Mouse (Mus musculus): Measurements from ENCODE around the gene Smim24. TPM values are rescaled to one million over a fixed set of nuclear protein-coding genes. Genes with fewer than 3 reads are reported as not detected.
A peak's percentile ranks its signal among the peaks of the same experiment; 100 is the strongest.

The Smim24 gene
- polyA plus RNA-seq, 1 experiment from 2014 or later = 125 TPM

- 14% methylated on average over 18 of the region's 18 CpGs for WGBS
- DNase-seq (ENCODE audit: low spot score) = peak; percentile 87
- H3K27me3 ChIP-seq (replicated peaks; ENCODE audit: control insufficient read depth, insufficient read depth, low read length) = no peaks in the 10 kb centered on the region
- H3K36me3 ChIP-seq (ENCODE audit: control insufficient read depth, insufficient read depth, low read length) = peaks cover 44% of the 10 kb centered on the region
- H3K4me3 ChIP-seq (ENCODE audit: low read depth, low read length) = no peak overlapping the region
- no peaks in the 10 kb centered on the region for H3K9me3 ChIP-seq (ENCODE audit: control insufficient read depth, low read length)
- H3K4me2 ChIP-seq (ENCODE audit: low read length) = peak overlapping the region; percentile 35
- H3K9ac ChIP-seq (ENCODE audit: low read length) = no peak overlapping the region; the same call in 1 of the 2 replicates
- peak overlapping the region; percentile 86 for H3K27ac ChIP-seq (ENCODE audit: low read depth)
- ATAC-seq (replicated peaks; ENCODE audit: low FRiP score, low TSS enrichment, low read depth) = peak; percentile 72
- peaks cover 15% of the 10 kb centered on the region for H3K4me1 ChIP-seq (replicated peaks; ENCODE audit: control insufficient read depth, insufficient read depth, low read length)
Measured at GRCm38 (mm10) chr10:81401521-81402226, 8.8 kb downstream of the Smim24 start.

DNA sequence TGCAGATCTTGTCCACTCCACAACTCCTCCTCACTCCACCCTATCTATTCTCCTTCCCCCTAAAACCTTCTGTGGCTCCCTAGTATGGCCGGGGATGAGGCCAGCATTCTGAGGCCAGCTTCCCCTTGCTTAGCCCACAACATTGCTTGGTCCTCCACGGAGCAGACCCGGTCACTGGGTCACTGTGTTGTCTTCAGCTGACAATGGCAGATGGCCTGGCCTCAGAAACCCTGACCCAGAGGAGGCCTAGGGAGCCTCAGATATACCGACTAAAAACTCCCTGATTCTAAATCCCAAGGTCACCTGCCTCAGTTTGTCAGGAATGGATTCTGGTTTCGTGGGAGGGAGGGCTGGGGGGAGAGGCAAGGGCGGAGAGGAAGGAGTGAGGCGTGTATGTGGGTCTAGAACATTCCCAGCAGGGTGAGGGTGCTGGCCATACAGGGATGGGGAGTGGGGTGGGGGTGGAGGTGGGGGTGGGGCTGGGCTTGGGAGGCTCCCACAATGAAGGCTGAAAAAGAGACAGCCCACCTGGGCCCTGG, 9.4 kb downstream of the Smim24 start:
- Histone ChIP-seq H3K36me3 (ENCODE audit: control insufficient read depth, insufficient read depth, low read length) (peaks cover 48% of the 10 kb centered on the region), H3K27ac (ENCODE audit: low read depth) (peak overlapping the region; percentile 86), H3K4me1 (replicated peaks; ENCODE audit: control insufficient read depth, insufficient read depth, low read length) (peaks cover 22% of the 10 kb centered on the region), H3K4me3 (ENCODE audit: low read depth, low read length) (no peak overlapping the region), H3K9me3 (ENCODE audit: control insufficient read depth, low read length) (no peaks in the 10 kb centered on the region), H3K9ac (ENCODE audit: low read length) (no peak overlapping the region), H3K27me3 (replicated peaks; ENCODE audit: control insufficient read depth, insufficient read depth, low read length) (no peaks in the 10 kb centered on the region), H3K4me2 (ENCODE audit: low read length) (peak overlapping the region; percentile 35)
- ATAC-seq (replicated peaks; ENCODE audit: low FRiP score, low TSS enrichment, low read depth) (no peak), DNase-seq (ENCODE audit: low spot score) (no peak)
- 26% methylated on average over 7 of the region's 7 CpGs for WGBS

DNA sequence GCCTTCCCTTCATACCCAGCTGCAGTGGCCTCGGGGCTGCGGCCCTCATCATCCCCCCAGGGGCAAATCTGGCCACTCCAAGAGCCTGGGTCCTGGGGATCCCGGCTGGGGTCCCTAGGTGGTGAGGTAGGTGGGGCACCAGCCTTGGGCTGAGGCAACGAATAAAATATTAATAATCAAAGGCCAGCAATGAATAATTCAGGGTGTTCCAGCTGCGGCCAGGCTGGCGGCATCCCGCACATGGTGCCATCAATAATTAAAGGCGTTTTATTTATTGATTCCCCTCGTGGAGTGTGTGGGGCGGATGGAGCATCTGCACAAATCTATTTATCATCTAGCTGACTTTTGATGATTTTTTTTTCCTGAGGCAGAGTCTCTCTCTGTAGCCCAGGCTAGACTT, 10.7 kb downstream of the Smim24 start:
- no peaks in the 10 kb centered on the region for H3K9me3 ChIP-seq (ENCODE audit: control insufficient read depth, low read length)
- 62% methylated on average over 10 of the region's 10 CpGs for WGBS
- ATAC-seq (replicated peaks; ENCODE audit: low FRiP score, low TSS enrichment, low read depth) = no peak
- no peak overlapping the region for H3K4me3 ChIP-seq (ENCODE audit: low read depth, low read length)
- H3K27ac ChIP-seq (ENCODE audit: low read depth) = peak overlapping the region; percentile 86; the same call in 1 of the 2 replicates
- no peak for DNase-seq (ENCODE audit: low spot score)
- H3K9ac ChIP-seq (ENCODE audit: low read length) = no peak overlapping the region
- peaks cover 34% of the 10 kb centered on the region for H3K4me1 ChIP-seq (replicated peaks; ENCODE audit: control insufficient read depth, insufficient read depth, low read length)
- H3K27me3 ChIP-seq (replicated peaks; ENCODE audit: control insufficient read depth, insufficient read depth, low read length) = no peaks in the 10 kb centered on the region
- peaks cover 56% of the 10 kb centered on the region for H3K36me3 ChIP-seq (ENCODE audit: control insufficient read depth, insufficient read depth, low read length)
- H3K4me2 ChIP-seq (ENCODE audit: low read length) = no peak overlapping the region

DNA sequence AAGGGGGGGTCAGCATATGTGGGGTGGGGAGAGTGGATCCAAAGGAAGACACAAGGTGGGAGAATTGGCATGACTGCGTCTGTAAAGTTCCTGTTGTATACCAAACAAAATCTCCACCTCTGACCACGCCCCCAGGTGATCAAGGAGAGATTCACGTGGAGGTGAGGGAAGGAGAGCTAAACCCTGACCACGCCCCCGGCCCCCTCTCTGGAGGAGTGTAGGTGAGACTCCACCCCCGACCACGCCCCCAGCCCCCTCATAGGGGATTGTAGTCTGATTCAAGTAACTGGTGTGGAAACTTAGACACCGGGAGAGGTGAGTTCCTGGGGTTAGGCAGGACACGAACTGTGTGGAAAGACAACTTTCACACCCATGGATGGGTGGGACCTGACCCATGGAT, 11.2 kb downstream of the Smim24 start:
- no peak for DNase-seq (ENCODE audit: low spot score)
- H3K4me3 ChIP-seq (ENCODE audit: low read depth, low read length) = no peak overlapping the region
- peaks cover 56% of the 10 kb centered on the region for H3K36me3 ChIP-seq (ENCODE audit: control insufficient read depth, insufficient read depth, low read length)
- H3K4me1 ChIP-seq (replicated peaks; ENCODE audit: control insufficient read depth, insufficient read depth, low read length) = peaks cover 39% of the 10 kb centered on the region
- ATAC-seq (replicated peaks; ENCODE audit: low FRiP score, low TSS enrichment, low read depth) = no peak
- 31% methylated on average over 9 of the region's 9 CpGs for WGBS
- no peak overlapping the region for H3K4me2 ChIP-seq (ENCODE audit: low read length)
- H3K9me3 ChIP-seq (ENCODE audit: control insufficient read depth, low read length) = no peaks in the 10 kb centered on the region
- no peak overlapping the region for H3K27ac ChIP-seq (ENCODE audit: low read depth)
- no peaks in the 10 kb centered on the region for H3K27me3 ChIP-seq (replicated peaks; ENCODE audit: control insufficient read depth, insufficient read depth, low read length)
- H3K9ac ChIP-seq (ENCODE audit: low read length) = no peak overlapping the region

GRCm38 (mm10) chr10:81404720-81405119, 11.9 kb downstream of the Smim24 start:
- H3K27ac ChIP-seq (ENCODE audit: low read depth) = no peak overlapping the region
- ATAC-seq (replicated peaks; ENCODE audit: low FRiP score, low TSS enrichment, low read depth) = no peak
- no peaks in the 10 kb centered on the region for H3K27me3 ChIP-seq (replicated peaks; ENCODE audit: control insufficient read depth, insufficient read depth, low read length)

DNA sequence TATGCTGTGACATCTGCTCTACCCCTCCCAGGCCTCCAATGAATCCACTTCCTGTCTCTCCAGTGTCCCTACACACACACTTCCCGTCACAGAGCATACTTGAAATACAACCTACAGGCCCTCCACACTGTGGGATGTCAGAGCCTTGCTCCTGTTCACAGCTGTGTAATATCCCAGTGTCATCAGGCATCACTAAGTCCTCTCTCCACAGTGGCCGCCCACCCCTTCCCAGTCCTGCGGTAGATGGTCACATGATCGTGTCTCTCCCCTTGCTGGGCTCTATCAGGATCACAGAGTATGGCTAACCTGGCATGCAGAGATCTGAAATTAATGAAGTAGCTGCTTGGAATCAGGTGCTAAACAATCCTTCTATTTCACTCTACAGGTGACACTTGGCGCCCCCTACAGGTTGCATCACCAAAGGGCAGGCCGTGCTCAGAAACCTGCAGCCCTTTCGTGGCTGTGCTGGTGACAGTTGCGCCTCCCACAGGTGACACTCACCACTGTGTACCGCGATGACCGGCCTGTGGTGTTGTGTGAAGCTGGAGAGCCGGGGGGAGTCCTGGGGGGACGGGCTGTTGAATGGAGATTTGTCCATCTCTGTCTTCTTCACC, 12.8 kb downstream of the Smim24 start:
- H3K4me2 ChIP-seq (ENCODE audit: low read length) = no peak overlapping the region
- no peak overlapping the region for H3K4me3 ChIP-seq (ENCODE audit: low read depth, low read length)
- peaks cover 40% of the 10 kb centered on the region for H3K36me3 ChIP-seq (ENCODE audit: control insufficient read depth, insufficient read depth, low read length)
- DNase-seq (ENCODE audit: low spot score) (peak; percentile 76), ATAC-seq (replicated peaks; ENCODE audit: low FRiP score, low TSS enrichment, low read depth) (no peak)
- H3K27me3 ChIP-seq (replicated peaks; ENCODE audit: control insufficient read depth, insufficient read depth, low read length) = no peaks in the 10 kb centered on the region
- H3K4me1 ChIP-seq (replicated peaks; ENCODE audit: control insufficient read depth, insufficient read depth, low read length) = peaks cover 54% of the 10 kb centered on the region
- no peaks in the 10 kb centered on the region for H3K9me3 ChIP-seq (ENCODE audit: control insufficient read depth, low read length)
- H3K9ac ChIP-seq (ENCODE audit: low read length) = no peak overlapping the region
- no peak overlapping the region for H3K27ac ChIP-seq (ENCODE audit: low read depth)
- 50% methylated on average over 13 of the region's 13 CpGs for WGBS

More at GRCm38 (mm10) chr10:81404720-81405119, 11.9 kb downstream of the Smim24 start:
- no peak for DNase-seq (ENCODE audit: low spot score)
- WGBS = 62% methylated on average over 18 of the region's 18 CpGs
- H3K9ac ChIP-seq (ENCODE audit: low read length) = no peak overlapping the region
- peaks cover 44% of the 10 kb centered on the region for H3K4me1 ChIP-seq (replicated peaks; ENCODE audit: control insufficient read depth, insufficient read depth, low read length)
- H3K36me3 ChIP-seq (ENCODE audit: control insufficient read depth, insufficient read depth, low read length) = peaks cover 50% of the 10 kb centered on the region
- no peaks in the 10 kb centered on the region for H3K9me3 ChIP-seq (ENCODE audit: control insufficient read depth, low read length)
- no peak overlapping the region for H3K4me3 ChIP-seq (ENCODE audit: low read depth, low read length)
- H3K4me2 ChIP-seq (ENCODE audit: low read length) = no peak overlapping the region

- Histone ChIP-seq H3K9ac (ENCODE audit: low read length) (0 out of 2 replicates have a peak overlapping the region, but pooled peaks have one; percentile 20), H3K4me2 (ENCODE audit: low read length) (peak overlapping the region; percentile 40)
- whole genome bisulfite sequencing = 41% methylated on average over 24 of the region's 24 CpGs
Measured at GRCm38 (mm10) chr10:81406504-81407440, 13.9 kb downstream of the Smim24 start.

More at GRCm38 (mm10) chr10:81406504-81407440, 13.9 kb downstream of the Smim24 start:
- DNase-seq (ENCODE audit: low spot score) (no peak), ATAC-seq (replicated peaks; ENCODE audit: low FRiP score, low TSS enrichment, low read depth) (no peak)
- Histone ChIP-seq H3K9me3 (ENCODE audit: control insufficient read depth, low read length) (no peaks in the 10 kb centered on the region), H3K27me3 (replicated peaks; ENCODE audit: control insufficient read depth, insufficient read depth, low read length) (no peaks in the 10 kb centered on the region), H3K27ac (ENCODE audit: low read depth) (no peak overlapping the region), H3K36me3 (ENCODE audit: control insufficient read depth, insufficient read depth, low read length) (peaks cover 38% of the 10 kb centered on the region), H3K4me1 (replicated peaks; ENCODE audit: control insufficient read depth, insufficient read depth, low read length) (peaks cover 64% of the 10 kb centered on the region), H3K4me3 (ENCODE audit: low read depth, low read length) (peak overlapping the region; percentile 18)

Data from intestine, embryonic 14.5 days (tissue).